Mouse (Mus musculus): ENCODE measurements around the gene Gm3417.
"Not testable (repeated sequence)": the region's sequence is repeated elsewhere in the genome, so short reads cannot be mapped to it uniquely, and the experiment has no call there.

The Gm3417 gene

DNA sequence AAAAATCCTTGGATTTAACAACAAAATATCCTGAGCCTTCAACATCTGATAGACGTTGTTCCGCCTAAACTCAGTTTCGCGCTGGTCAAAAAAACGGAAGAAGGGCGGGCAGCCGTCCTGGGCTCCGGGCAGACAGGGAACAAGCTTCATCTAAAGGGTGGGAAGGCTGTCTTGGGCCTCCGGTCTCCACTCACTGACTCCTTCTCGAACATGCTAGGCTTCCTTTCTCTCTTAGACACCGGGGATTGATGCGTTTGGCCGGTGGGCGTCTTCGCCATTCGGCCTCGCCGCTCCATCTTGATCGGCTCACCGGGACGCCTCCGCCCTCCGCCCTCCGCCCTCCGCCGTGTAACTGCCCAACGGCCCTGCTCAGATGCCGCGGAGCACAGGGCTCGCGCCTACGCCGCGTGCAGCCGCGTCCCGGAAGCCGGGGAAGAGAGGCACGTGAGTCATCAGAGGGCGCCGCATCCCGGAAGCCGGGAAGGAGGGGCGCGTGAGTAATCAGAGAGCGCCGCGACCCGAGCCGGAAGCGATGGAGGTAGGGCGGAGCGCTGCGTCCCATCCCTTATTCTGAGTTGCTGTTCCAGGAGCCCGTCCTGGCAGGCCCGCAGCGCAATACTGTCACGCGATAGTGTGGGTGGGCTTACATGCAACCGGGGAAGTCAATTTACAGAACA is at the start of gene Gm3417, which contains the start of gene 9030025P20Rik:
Gm3417 (minus strand) TSS at position 429 of the 677 bp plus-strand sequence.
9030025P20Rik (plus strand) TSS at position 107 of the 677 bp plus-strand sequence.
- not testable (repeated sequence) for DNase-seq (ENCODE audit: low spot score)

DNA sequence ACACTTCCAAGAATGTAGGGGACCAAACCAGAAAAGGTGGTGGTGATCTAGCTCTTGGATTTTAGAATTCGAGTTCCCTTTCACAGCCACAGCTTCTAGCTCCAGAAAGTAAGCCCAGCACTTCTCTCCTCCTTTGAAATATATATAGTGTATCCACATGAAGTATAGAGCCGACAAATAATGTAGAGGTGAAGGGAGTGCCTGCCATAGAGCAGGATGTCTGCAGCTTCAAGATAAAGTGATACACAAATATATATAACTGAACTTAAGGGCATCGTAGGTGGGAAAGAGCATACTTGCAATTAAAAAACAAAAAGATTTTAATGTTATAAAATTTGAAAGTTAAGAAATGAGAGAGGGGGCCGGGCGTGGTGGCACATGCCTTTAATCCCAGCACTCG is 46.9 kb upstream of the Gm3417 start:
- DNase-seq (ENCODE audit: low spot score) = not testable (repeated sequence)

DNA sequence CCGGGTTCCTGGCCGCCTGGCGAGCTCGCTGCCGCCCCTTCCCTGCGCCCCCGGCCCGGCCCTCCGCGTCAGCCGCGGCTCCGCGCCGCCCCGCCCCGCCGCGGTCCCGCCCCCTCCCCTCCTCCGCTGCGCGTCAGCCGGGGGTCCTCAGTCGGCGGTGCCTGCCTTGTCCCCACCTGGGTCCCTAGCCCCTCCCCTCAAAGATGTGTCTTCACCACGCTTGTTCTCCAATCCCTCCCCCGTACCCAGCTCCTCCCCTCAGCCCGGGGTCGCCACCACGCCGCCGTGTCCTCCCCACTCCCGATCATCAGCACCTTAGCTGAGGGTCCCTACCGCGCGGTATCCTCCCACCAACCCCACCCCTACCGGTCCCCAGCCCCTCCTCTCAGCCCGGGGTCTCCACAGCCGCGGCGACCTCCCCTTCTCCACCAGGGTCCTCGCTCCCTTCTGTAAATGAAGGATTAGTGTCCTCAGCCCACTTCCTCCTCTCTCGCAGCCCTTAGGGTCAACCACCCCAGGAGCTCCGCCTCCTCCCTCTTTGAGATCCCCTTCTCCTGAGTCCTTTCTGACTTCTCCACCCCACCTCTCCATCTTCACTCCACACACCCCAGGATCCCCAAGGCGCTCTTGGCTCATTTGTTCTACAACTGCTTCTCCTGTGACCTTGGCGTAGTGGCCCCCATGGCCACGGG is 46.1 kb upstream of the Gm3417 start:
- not testable (repeated sequence) for DNase-seq (ENCODE audit: low spot score)

DNA sequence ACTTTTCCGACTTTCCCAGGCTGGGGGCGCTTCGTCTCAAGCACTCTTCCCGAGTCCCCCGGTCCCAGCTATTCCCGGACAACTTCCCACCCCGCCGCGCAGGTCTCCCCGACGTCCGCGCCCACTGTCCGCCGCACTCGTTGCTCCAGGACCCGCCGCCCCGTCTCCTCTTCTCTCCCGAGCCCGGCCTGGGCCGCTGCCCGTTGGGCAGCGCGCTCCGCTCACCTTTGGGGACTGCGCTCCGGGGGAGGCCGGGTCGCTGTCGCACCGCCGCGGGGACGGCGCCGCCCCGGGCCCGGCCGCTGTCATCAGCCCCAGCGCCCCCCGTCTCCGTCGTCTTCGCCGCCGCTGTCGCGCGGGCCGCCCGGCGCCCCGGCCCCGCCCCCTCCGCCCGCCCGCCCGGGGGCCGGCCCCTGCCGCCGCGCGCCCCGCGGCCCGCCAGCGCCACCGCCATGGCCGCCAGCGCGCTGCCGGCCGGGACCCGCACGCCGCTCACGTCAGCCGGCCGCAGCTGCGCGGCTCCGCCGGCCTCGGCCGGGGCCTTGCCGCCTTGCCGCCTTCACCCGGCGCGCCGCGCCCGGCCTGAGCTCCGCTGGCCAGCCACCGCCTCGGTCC is 45.4 kb upstream of the Gm3417 start:
- not testable (repeated sequence) for DNase-seq (ENCODE audit: low spot score)

DNA sequence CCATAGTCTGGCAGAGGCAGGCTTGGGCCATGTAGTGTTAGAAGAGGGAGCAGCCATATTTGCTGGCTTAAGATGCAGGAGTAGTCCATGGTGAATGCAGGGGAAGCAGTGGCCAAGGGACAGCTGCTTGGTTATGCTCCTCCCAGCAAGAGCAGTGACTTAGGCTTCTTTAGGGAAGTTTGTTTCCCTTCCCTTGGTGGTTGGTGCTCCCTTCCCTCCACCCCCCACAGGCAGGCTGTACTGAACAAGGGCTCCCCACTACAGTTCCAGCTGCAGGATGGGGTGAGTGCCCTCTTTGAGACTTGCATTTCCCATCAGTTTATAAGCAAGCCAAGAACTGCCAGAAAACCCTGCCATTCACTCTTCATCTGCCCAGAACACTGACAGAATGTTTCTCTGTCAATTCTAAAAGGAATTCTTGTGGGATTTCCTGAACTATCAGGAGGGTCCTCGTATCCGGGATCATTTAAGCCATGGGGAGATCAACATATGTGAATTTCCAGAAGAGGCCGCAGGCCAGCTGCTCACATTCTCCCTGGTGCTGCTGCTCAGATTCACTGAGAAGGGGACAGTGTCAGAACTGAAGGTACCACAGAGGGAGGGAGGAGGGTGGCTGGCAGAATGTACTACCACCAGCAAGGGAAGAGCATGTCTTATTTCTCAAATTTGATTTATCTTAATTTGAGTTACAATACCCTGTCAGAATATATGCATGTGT is 43.1 kb upstream of the Gm3417 start:
- not testable (repeated sequence) for DNase-seq (ENCODE audit: low spot score)

DNA sequence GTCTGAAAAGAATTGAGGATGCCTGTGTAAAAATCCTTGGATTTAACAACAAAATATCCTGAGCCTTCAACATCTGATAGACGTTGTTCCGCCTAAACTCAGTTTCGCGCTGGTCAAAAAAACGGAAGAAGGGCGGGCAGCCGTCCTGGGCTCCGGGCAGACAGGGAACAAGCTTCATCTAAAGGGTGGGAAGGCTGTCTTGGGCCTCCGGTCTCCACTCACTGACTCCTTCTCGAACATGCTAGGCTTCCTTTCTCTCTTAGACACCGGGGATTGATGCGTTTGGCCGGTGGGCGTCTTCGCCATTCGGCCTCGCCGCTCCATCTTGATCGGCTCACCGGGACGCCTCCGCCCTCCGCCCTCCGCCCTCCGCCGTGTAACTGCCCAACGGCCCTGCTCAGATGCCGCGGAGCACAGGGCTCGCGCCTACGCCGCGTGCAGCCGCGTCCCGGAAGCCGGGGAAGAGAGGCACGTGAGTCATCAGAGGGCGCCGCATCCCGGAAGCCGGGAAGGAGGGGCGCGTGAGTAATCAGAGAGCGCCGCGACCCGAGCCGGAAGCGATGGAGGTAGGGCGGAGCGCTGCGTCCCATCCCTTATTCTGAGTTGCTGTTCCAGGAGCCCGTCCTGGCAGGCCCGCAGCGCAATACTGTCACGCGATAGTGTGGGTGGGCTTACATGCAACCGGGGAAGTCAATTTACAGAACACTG is 31.3 kb upstream of the Gm3417 start, which contains the start of gene Gm3435:
Gm3435 (plus strand) TSS at position 471 of the 708 bp plus-strand sequence.
- DNase-seq (ENCODE audit: low spot score) = not testable (repeated sequence)

DNA sequence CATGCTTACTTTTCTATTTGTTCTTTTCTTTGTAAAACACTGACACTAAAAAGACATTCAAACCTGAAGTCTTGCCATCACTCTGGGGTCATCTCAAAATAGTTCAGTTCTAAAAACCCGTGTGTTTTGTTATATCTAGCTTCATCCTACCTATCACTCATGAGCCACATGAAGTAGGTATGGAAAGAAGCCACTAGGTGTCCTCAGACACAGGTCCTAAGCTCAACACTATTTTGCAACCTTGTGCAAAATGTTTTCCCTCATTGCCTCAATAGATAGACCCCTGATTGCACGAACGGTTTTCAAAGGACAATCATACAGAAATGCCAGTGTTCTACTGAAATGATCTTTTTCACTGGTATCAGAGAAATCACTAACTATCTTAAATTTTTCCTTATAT is 30.5 kb upstream of the Gm3417 start:
- not testable (repeated sequence) for DNase-seq (ENCODE audit: low spot score)

DNA sequence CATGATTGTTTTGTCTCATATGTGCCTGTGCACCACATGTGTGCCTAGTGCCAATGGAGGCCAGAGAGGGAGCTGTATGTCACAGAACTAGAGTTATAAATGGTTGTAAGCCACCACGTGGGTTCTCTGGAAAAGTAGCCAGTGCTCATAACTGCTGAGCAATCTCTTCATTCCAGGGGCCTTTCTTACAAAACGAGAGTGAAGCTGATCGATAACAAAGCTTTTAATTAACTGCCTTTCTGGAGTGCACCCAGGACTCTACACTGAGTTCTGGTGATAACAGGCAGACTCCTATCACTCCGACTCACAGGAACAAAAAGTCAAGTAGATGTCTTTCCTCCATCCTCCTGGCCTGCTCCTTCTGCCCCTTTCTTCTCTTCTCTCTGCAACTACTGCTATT is 21.5 kb upstream of the Gm3417 start:
- not testable (repeated sequence) for DNase-seq (ENCODE audit: low spot score)

DNA sequence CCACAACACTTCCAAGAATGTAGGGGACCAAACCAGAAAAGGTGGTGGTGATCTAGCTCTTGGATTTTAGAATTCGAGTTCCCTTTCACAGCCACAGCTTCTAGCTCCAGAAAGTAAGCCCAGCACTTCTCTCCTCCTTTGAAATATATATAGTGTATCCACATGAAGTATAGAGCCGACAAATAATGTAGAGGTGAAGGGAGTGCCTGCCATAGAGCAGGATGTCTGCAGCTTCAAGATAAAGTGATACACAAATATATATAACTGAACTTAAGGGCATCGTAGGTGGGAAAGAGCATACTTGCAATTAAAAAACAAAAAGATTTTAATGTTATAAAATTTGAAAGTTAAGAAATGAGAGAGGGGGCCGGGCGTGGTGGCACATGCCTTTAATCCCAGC is 15.6 kb upstream of the Gm3417 start:
- DNase-seq (ENCODE audit: low spot score) = not testable (repeated sequence)

DNA sequence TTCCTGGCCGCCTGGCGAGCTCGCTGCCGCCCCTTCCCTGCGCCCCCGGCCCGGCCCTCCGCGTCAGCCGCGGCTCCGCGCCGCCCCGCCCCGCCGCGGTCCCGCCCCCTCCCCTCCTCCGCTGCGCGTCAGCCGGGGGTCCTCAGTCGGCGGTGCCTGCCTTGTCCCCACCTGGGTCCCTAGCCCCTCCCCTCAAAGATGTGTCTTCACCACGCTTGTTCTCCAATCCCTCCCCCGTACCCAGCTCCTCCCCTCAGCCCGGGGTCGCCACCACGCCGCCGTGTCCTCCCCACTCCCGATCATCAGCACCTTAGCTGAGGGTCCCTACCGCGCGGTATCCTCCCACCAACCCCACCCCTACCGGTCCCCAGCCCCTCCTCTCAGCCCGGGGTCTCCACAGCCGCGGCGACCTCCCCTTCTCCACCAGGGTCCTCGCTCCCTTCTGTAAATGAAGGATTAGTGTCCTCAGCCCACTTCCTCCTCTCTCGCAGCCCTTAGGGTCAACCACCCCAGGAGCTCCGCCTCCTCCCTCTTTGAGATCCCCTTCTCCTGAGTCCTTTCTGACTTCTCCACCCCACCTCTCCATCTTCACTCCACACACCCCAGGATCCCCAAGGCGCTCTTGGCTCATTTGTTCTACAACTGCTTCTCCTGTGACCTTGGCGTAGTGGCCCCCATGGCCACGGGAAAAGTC is 14.7 kb upstream of the Gm3417 start:
- not testable (repeated sequence) for DNase-seq (ENCODE audit: low spot score)

DNA sequence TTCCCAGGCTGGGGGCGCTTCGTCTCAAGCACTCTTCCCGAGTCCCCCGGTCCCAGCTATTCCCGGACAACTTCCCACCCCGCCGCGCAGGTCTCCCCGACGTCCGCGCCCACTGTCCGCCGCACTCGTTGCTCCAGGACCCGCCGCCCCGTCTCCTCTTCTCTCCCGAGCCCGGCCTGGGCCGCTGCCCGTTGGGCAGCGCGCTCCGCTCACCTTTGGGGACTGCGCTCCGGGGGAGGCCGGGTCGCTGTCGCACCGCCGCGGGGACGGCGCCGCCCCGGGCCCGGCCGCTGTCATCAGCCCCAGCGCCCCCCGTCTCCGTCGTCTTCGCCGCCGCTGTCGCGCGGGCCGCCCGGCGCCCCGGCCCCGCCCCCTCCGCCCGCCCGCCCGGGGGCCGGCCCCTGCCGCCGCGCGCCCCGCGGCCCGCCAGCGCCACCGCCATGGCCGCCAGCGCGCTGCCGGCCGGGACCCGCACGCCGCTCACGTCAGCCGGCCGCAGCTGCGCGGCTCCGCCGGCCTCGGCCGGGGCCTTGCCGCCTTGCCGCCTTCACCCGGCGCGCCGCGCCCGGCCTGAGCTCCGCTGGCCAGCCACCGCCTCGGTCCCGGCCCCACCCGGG is 14.0 kb upstream of the Gm3417 start:
- not testable (repeated sequence) for DNase-seq (ENCODE audit: low spot score)

DNA sequence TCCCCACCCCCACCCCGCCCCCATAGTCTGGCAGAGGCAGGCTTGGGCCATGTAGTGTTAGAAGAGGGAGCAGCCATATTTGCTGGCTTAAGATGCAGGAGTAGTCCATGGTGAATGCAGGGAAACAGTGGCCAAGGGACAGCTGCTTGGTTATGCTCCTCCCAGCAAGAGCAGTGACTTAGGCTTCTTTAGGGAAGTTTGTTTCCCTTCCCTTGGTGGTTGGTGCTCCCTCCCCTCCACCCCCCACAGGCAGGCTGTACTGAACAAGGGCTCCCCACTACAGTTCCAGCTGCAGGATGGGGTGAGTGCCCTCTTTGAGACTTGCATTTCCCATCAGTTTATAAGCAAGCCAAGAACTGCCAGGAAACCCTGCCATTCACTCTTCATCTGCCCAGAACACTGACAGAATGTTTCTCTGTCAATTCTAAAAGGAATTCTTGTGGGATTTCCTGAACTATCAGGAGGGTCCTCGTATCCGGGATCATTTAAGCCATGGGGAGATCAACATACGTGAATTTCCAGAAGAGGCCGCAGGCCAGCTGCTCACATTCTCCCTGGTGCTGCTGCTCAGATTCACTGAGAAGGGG is 11.6 kb upstream of the Gm3417 start:
- DNase-seq (ENCODE audit: low spot score) = not testable (repeated sequence)

DNA sequence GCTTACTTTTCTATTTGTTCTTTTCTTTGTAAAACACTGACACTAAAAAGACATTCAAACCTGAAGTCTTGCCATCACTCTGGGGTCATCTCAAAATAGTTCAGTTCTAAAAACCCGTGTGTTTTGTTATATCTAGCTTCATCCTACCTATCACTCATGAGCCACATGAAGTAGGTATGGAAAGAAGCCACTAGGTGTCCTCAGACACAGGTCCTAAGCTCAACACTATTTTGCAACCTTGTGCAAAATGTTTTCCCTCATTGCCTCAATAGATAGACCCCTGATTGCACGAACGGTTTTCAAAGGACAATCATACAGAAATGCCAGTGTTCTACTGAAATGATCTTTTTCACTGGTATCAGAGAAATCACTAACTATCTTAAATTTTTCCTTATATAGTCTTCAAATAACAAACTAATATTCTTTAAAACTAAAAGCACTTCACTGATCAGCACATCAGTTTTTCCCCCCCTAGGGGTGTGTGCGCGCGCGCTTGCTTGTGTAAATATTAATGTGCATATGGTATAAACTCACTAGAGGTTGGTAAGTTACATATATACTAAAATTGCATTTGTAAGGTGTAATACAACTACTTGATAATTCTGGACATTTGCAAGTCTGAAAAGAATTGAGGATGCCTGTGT is 750 bp downstream of the Gm3417 start:
- DNase-seq (ENCODE audit: low spot score) = not testable (repeated sequence)

DNA sequence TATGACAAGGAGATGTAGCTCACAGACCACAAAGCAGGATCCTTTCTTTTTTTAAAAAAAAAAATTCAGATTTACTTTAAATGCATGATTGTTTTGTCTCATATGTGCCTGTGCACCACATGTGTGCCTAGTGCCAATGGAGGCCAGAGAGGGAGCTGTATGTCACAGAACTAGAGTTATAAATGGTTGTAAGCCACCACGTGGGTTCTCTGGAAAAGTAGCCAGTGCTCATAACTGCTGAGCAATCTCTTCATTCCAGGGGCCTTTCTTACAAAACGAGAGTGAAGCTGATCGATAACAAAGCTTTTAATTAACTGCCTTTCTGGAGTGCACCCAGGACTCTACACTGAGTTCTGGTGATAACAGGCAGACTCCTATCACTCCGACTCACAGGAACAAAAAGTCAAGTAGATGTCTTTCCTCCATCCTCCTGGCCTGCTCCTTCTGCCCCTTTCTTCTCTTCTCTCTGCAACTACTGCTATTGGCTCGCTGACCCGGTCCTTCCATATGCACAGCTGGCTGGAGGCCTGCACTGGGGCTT is 10.1 kb downstream of the Gm3417 start:
- DNase-seq (ENCODE audit: low spot score) = not testable (repeated sequence)

DNA sequence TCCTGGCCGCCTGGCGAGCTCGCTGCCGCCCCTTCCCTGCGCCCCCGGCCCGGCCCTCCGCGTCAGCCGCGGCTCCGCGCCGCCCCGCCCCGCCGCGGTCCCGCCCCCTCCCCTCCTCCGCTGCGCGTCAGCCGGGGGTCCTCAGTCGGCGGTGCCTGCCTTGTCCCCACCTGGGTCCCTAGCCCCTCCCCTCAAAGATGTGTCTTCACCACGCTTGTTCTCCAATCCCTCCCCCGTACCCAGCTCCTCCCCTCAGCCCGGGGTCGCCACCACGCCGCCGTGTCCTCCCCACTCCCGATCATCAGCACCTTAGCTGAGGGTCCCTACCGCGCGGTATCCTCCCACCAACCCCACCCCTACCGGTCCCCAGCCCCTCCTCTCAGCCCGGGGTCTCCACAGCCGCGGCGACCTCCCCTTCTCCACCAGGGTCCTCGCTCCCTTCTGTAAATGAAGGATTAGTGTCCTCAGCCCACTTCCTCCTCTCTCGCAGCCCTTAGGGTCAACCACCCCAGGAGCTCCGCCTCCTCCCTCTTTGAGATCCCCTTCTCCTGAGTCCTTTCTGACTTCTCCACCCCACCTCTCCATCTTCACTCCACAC is 16.9 kb downstream of the Gm3417 start:
- DNase-seq (ENCODE audit: low spot score) = not testable (repeated sequence)

DNA sequence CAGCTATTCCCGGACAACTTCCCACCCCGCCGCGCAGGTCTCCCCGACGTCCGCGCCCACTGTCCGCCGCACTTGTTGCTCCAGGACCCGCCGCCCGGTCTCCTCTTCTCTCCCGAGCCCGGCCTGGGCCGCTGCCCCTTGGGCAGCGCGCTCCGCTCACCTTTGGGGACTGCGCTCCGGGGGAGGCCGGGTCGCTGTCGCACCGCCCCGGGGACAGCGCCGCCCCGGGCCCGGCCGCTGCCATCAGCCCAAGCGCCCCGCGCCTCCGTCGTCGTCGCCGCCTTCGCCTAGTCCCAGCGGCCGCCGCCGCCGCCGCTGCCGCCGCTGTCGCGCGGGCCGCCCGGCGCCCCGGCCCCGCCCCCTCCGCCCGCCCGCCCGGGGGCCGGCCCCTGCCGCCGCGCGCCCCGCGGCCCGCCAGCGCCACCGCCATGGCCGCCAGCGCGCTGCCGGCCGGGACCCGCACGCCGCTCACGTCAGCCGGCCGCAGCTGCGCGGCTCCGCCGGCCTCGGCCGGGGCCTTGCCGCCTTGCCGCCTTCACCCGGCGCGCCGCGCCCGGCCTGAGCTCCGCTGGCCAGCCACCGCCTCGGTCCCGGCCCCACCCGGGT is 17.5 kb downstream of the Gm3417 start, which contains the start of gene Phf10:
Phf10 (minus strand) TSS at position 323 of the 606 bp plus-strand sequence.
- DNase-seq (ENCODE audit: low spot score) = peak; percentile 34

DNA sequence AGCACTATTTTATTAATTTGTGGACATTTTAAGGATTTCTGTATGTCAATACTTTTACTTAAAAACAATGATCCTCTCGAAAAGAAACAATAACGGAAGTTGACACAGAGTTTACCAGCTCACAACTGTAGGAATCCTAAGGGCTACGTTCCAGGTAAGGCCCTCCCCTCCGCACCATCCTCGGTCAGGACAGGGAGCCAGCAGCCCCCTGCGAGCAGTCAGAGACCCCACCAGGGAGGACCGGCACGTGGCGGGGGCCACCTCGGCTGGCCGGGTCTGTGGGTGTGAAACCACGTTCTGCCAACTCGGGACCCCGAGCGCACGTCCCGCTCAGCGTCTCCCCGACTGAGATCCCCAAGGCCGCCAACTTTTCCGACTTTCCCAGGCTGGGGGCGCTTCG is 18.1 kb downstream of the Gm3417 start:
- peak; percentile 29 for DNase-seq (ENCODE audit: low spot score)

DNA sequence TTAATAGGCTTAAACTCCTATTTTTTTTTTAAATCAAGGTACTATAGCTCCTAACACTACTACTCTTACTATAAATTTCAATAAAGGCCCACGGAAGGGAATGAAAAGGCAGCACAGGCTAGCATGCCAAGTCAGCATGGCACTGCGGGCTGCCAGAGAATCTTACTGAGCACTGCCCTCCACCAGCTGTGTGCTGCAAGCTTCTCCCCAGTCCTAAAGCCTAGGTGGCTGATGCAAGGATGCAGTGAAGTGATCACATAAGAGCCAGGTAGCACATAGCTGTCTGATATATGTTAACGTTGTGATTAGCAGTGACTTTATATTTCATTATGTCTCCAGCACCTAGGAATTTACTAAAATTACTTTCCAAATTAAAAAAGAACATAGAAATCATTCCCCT is 18.6 kb downstream of the Gm3417 start:
- peak; percentile 54 for DNase-seq (ENCODE audit: low spot score)

Measured in adipocyte (in vitro differentiated cells).